Mouse (Mus musculus): ENCODE data around the gene Mri1. TPM values are rescaled to one million over a fixed set of nuclear protein-coding genes. Genes with fewer than 3 reads are reported as not detected.

The Mri1 gene
- total and polyA plus RNA-seq, 3 experiments, result 10.8 to 20.8 (median 12.0) TPM

GRCm38 (mm10) chr8:84236410-84236997 lies 20.6 kb downstream of the Mri1 start:
- Histone ChIP-seq H3K36me3 (ENCODE audit: control insufficient read depth, insufficient read depth, low read length) (no peaks in the 10 kb centered on the region), H3K79me2 (replicated peaks; ENCODE audit: control insufficient read depth, insufficient read depth, low read length) (peaks cover 2% of the 10 kb centered on the region; the same call in 1 of the 2 replicates), H3K27ac (peak overlapping the region; percentile 95), H3K27me3 (ENCODE audit: control insufficient read depth, insufficient read depth, low read length) (no peaks in the 10 kb centered on the region), H3K4me1 (ENCODE audit: control insufficient read depth, insufficient read depth, low read length) (peaks cover 9% of the 10 kb centered on the region), H3K4me3 (peak overlapping the region; percentile 88), H3K9ac (ENCODE audit: low read depth, low read length) (peak overlapping the region; percentile 93)
- WGBS, result under 1% methylated on average over 29 of the region's 30 CpGs
- no peak for TF ChIP-seq EP300 (IDR thresholded peaks at IDR 0.05; ENCODE audit: insufficient read depth, low read depth, low read length)
- TF ChIP-seq POLR2A (IDR thresholded peaks at IDR 0.05; ENCODE audit: insufficient read depth, low read depth, low read length), result no peak
- TF ChIP-seq CTCF (IDR thresholded peaks at IDR 0.05), result no peak
- DNase-seq, result peak in 1 of 2 experiments; percentile 13
- intact Hi-C loops (cut with DNase I), result loop anchor here (2.0 kb wide), 1 partner anchor 20 kb away; the partner anchor contains the start of gene Mri1

DNA sequence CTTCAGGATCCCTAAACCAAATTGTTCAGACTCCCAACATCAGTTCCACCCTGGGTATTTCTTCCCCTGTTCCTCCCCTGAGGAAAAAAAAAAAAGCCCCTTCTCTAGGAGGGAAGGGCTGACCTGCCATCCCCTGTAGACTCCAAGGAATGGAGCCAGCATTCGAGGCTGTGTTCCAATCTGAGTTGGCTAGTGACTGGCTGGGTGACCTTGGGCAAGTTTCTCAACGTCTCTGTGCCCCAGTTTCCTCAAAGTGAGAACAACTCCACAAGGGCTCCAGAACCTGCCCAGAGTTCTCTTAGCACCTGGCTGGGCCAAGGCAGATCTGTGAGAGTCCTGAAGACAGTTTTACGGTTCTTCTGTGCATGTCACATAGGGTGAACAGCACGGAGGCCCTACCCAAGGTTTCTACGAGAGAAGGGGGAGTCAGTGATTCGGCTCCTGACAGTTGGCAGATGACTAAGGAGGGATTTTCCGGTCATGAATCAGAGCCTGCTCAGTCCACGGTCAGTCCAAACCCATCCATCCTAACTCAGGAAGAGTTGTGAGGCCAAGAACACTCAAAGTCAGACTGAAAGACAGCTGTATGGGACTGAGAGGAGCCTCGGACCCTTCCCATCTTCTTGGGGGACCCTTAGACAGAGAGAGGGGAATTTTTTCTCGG lies 21.2 kb downstream of the Mri1 start:
- TF ChIP-seq CTCF (IDR thresholded peaks at IDR 0.05) (no peak), EP300 (IDR thresholded peaks at IDR 0.05; ENCODE audit: insufficient read depth, low read depth, low read length) (no peak), POLR2A (IDR thresholded peaks at IDR 0.05; ENCODE audit: insufficient read depth, low read depth, low read length) (no peak)
- 7% methylated on average over 10 of the region's 10 CpGs for WGBS
- H3K9ac ChIP-seq (ENCODE audit: low read depth, low read length), result peak overlapping the region; percentile 93
- H3K36me3 ChIP-seq (ENCODE audit: control insufficient read depth, insufficient read depth, low read length), result no peaks in the 10 kb centered on the region
- peak overlapping the region; percentile 88 for H3K4me3 ChIP-seq
- H3K4me1 ChIP-seq (ENCODE audit: control insufficient read depth, insufficient read depth, low read length), result peaks cover 9% of the 10 kb centered on the region
- peak overlapping the region; percentile 95 for H3K27ac ChIP-seq
- peak in 1 of 2 experiments; percentile 24 for DNase-seq
- intact Hi-C loops (cut with DNase I), result loop anchor here (2.0 kb wide), 1 partner anchor 21 kb away; the partner anchor contains the start of gene Mri1
- H3K79me2 ChIP-seq (replicated peaks; ENCODE audit: control insufficient read depth, insufficient read depth, low read length), result peaks cover 2% of the 10 kb centered on the region; the same call in 1 of the 2 replicates
- no peaks in the 10 kb centered on the region for H3K27me3 ChIP-seq (ENCODE audit: control insufficient read depth, insufficient read depth, low read length)

- no peak for TF ChIP-seq POLR2A (IDR thresholded peaks at IDR 0.05; ENCODE audit: insufficient read depth, low read depth, low read length)
- TF ChIP-seq EP300 (IDR thresholded peaks at IDR 0.05; ENCODE audit: insufficient read depth, low read depth, low read length), result no peak
- no peak for TF ChIP-seq CTCF (IDR thresholded peaks at IDR 0.05)
- H3K4me3 ChIP-seq, result no peak overlapping the region
- H3K79me2 ChIP-seq (replicated peaks; ENCODE audit: control insufficient read depth, insufficient read depth, low read length), result peaks cover 2% of the 10 kb centered on the region; the same call in 1 of the 2 replicates
- H3K4me1 ChIP-seq (ENCODE audit: control insufficient read depth, insufficient read depth, low read length), result peaks cover 9% of the 10 kb centered on the region
- 90% methylated on average over 2 of the region's 2 CpGs for WGBS
- intact Hi-C loops (cut with DNase I), result no loop called here
- H3K27me3 ChIP-seq (ENCODE audit: control insufficient read depth, insufficient read depth, low read length), result no peaks in the 10 kb centered on the region
- no peak overlapping the region for H3K9ac ChIP-seq (ENCODE audit: low read depth, low read length)
- no peaks in the 10 kb centered on the region for H3K36me3 ChIP-seq (ENCODE audit: control insufficient read depth, insufficient read depth, low read length)
- no peak for DNase-seq
- no peak overlapping the region for H3K27ac ChIP-seq
Observed at GRCm38 (mm10) chr8:84233055-84233454, 24.1 kb downstream of the Mri1 start.

GRCm38 (mm10) chr8:84230735-84231134 lies 26.4 kb downstream of the Mri1 start:
- no peak for DNase-seq
- H3K27ac ChIP-seq, result no peak overlapping the region
- peaks cover 3% of the 10 kb centered on the region for H3K4me1 ChIP-seq (ENCODE audit: control insufficient read depth, insufficient read depth, low read length)
- H3K9ac ChIP-seq (ENCODE audit: low read depth, low read length), result no peak overlapping the region
- TF ChIP-seq CTCF (IDR thresholded peaks at IDR 0.05) (peak; percentile 42), EP300 (IDR thresholded peaks at IDR 0.05; ENCODE audit: insufficient read depth, low read depth, low read length) (no peak)
- H3K36me3 ChIP-seq (ENCODE audit: control insufficient read depth, insufficient read depth, low read length), result no peaks in the 10 kb centered on the region
- no peak overlapping the region for H3K4me3 ChIP-seq
- WGBS, result 82% methylated on average over 17 of the region's 17 CpGs
- H3K79me2 ChIP-seq (replicated peaks; ENCODE audit: control insufficient read depth, insufficient read depth, low read length), result no peaks in the 10 kb centered on the region
- intact Hi-C loops (cut with DNase I), result no loop called here
- H3K27me3 ChIP-seq (ENCODE audit: control insufficient read depth, insufficient read depth, low read length), result no peaks in the 10 kb centered on the region

DNA sequence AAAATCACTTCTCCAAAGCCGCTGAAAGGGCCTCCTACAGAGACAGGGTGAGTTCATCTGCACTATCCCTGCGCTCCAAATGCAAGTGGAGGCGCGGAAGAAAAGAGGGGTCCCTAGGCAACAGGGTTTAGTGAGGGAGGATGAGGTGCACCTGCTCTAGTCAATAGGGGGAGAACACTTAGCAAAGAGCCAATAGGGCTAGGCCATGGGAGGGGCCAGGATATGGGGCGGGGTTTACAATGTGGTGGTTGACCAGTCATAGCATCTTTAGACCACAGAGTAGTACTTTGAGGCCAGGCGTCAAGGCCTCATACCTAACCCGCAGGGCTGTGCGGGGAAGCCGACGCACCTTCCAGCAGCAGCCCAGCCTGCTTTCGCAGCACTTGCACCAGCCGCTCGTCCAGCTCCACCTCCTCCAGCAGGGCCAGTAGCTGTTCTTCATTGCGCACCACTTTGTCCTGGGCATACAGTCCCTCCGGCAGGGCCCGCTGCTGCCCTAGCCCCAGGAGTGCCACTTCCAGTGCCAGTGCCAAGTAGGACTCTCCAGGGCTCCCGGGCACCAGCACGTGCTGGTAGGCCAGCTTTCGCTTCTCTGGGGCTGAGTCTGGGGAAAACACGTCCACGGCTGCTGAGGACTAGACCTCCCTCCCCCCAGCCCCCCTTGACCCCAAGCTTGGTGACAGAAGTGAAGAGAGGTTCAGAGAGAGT lies 33.6 kb downstream of the Mri1 start:
- TF ChIP-seq CTCF (IDR thresholded peaks at IDR 0.05), result no peak
- no peak for TF ChIP-seq POLR2A (IDR thresholded peaks at IDR 0.05; ENCODE audit: insufficient read depth, low read depth, low read length)
- TF ChIP-seq EP300 (IDR thresholded peaks at IDR 0.05; ENCODE audit: insufficient read depth, low read depth, low read length), result no peak
- WGBS, result 92% methylated on average over 21 of the region's 21 CpGs
- intact Hi-C loops (cut with DNase I), result no loop called here
- Histone ChIP-seq H3K79me2 (replicated peaks; ENCODE audit: control insufficient read depth, insufficient read depth, low read length) (no peaks in the 10 kb centered on the region), H3K36me3 (ENCODE audit: control insufficient read depth, insufficient read depth, low read length) (no peaks in the 10 kb centered on the region), H3K4me1 (ENCODE audit: control insufficient read depth, insufficient read depth, low read length) (no peaks in the 10 kb centered on the region), H3K9ac (ENCODE audit: low read depth, low read length) (no peak overlapping the region), H3K4me3 (no peak overlapping the region), H3K27ac (no peak overlapping the region), H3K27me3 (ENCODE audit: control insufficient read depth, insufficient read depth, low read length) (no peaks in the 10 kb centered on the region)
- no peak for DNase-seq
